Comparison of ENCODE assay signal across 12 mouse cellular contexts in genomic region chr13:97666761-97667160, GRCm38 (mm10).
DNase-seq lines count a peak whose midpoint lies in the region; ATAC-seq lines count a peak whose summit lies in the region.
"Had no signal": no experiment of that assay in that cellular context is flagged by ENCODE, and none has a peak within 500 bp of the region (broad histone marks: within the 10 kb centered on the region; RNA-seq: fewer than 3 reads in every experiment).

No protein-coding gene starts in this region.

- intact Hi-C loops in heart, postnatal 14 days (cut with DNase I) = no loop called here

- peak; percentile 84 for DNase-seq in heart, adult 11 months
- no peak for DNase-seq in heart, postnatal 14 days
- peak; percentile 52 for DNase-seq in lung, postnatal 36 days
- DNase-seq in lung, postnatal 10 days = no peak
- peak; percentile 63 for DNase-seq in adipocyte (ENCODE audit: low spot score)
- peak; percentile 93 for DNase-seq in fibroblast of lung, adult 2 months (ENCODE audit: low read depth)
- no peak for DNase-seq in natural killer cell, adult 2 months (ENCODE audit: low spot score in 2 of 2)
- DNase-seq: cerebellum, postnatal 14 days; lung, postnatal 14 days; right cerebral cortex, postnatal 25 days; thymus, postnatal 36 days had no signal

- no peak for ATAC-seq in monocyte, adult 5-6 weeks (replicated peaks; ENCODE audit: insufficient number of reproducible peaks, low FRiP score, low TSS enrichment, poor library complexity, severe bottlenecking)

Comparison
In these comparisons a context has a peak if more than half of its experiments do, and no peak if none do; other contexts are left out.
1. DNase-seq: peak in heart, adult 11 months (single experiment), lung, postnatal 36 days (single experiment), adipocyte (single experiment) and fibroblast of lung, adult 2 months (single experiment); none in heart, postnatal 14 days (0 of 2), lung, postnatal 10 days (single experiment) and natural killer cell, adult 2 months (0 of 2).